Mouse (Mus musculus) mature B cell (primary cell): ENCODE measurements around the gene Sephs2.

Experiments used
- in situ Hi-C: fragments of 300-500 bp; cut with MboI; formaldehyde crosslinking; loops from 2 replicates; pipeline ENCODE4 v1.14.3; 2019

Gene Sephs2

DNA sequence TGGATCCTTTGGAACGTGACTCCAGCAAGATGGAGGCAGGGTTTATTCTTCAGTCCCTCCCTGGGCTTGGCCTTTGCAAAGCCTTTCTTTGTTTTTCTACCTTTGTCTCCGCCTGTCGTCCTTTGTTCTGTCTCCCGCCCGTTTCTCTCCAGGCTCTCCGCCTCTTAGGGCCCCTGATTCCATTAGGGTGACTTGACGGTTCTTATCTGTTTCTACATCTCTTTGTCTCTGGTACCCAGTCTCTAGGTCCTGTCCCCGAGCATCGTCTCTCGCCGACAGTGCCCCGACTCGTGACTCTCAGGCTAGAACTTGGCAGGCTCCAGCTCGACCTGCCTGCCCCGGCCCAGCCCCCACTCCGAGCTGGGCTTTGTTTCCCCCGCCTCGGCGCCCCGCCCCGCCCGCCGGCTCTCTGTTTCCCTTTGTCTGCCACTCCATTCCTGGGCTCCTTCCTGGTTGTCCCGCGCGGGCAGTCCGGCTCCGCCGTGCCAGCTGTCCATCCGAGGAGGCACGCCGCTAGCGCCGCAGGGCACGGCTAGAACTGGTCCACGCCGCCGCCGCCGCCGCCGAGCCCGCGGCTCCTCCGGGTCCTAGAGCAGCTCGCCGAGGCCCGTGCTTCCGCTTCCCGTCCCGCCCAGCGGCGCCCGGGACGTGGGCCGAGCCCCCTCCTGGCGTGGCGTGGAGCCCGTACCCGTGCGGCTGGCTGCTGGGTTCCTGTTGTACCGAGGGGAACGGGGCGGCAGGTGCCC is 41.1 kb downstream of the Sephs2 start, which contains the start of the genes Zfp553 and Sept1:
Gene Zfp553 (plus strand): TSS at position 440 of the 746 bp plus-strand sequence.
Gene Sept1 (minus strand): TSS at position 509 of the 746 bp plus-strand sequence.
- in situ Hi-C loops, result no loop called here

DNA sequence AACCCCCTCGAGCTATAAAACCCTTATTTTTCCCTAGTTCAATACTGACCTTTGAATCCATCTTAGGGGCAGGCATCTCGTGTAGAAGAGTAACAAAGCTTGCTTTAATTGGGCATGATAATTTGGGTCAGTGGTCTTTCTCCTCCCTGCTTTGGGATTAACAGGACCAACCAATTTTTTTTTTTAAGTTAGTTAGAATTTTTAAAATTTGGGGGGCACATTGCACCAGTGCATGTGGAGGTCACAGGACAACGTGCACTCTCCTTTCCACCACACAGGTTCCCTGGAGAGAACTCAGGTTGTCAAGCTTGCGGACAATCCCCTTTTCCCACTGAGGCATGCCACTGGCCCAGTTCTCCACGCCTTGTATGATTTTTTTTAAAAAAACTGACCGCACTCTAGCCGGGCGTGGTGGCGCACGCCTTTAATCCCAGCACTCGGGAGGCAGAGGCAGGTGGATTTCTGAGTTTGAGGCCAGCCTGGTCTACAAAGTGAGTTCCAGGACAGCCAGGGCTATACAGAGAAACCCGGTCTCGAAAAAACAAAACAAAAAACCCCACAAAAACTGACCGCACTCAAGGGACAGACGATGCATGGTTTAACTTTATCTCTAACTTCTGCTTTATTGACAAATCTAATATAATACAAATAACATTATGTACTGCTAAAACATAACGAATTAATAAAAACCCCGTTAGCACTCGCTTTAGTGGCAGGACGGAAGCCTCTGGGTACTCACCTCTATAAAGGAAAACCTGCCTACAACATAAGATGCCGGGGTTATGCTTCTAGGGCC is 41.8 kb downstream of the Sephs2 start:
- in situ Hi-C loops, result no loop called here

DNA sequence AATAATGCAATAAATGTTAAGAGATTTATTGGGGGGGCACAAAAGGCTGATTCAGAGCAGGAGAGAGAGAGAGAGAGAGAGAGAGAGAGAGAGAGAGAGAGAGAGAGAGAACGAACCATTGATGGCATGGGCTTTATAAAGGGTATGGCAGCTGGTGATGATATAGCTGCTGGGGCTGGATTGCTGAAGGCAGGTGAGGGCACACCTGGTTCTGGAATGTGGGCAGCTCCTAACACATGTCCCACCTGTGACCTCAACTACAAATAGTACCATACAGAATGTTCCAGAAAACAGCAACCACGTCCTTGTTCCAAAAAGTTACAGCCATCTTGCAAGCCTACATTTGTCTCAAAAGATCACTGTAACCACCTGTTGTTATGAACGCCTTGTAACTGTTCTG is 42.5 kb downstream of the Sephs2 start:
- in situ Hi-C loops, result no loop called here

DNA sequence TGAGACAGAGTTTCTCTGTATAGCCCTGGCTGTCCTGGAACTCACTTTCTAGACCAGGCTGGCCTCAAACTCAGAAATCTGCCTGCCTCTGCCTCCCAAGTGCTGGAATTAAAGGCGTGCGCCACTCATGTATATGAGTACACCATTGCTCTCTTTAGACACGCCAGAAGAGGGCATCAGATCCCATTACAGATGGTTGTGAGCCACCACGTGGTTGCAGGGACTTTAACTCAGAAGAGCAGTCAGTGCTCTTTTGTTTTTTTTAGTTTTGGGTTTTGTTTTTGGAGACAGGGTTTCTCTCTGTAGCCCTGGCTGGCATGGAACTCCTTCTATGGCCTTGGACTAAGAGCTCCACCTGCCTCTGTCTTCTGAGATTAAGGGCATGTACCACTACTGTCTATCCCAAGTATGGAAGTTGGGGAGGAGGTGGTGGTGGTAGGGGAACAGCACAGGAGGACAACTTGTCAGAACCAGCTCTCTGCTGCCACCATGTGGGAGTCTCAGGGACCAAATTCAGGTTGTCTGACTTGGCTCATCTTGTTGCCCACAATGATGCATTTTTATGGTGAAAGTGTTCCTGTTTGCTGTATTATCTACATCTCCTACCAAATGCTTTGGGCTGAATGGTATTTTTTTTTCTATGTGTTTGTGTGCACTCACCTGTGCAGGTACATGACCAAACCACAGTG is 45.1 kb downstream of the Sephs2 start:
- in situ Hi-C loops, result no loop called here

DNA sequence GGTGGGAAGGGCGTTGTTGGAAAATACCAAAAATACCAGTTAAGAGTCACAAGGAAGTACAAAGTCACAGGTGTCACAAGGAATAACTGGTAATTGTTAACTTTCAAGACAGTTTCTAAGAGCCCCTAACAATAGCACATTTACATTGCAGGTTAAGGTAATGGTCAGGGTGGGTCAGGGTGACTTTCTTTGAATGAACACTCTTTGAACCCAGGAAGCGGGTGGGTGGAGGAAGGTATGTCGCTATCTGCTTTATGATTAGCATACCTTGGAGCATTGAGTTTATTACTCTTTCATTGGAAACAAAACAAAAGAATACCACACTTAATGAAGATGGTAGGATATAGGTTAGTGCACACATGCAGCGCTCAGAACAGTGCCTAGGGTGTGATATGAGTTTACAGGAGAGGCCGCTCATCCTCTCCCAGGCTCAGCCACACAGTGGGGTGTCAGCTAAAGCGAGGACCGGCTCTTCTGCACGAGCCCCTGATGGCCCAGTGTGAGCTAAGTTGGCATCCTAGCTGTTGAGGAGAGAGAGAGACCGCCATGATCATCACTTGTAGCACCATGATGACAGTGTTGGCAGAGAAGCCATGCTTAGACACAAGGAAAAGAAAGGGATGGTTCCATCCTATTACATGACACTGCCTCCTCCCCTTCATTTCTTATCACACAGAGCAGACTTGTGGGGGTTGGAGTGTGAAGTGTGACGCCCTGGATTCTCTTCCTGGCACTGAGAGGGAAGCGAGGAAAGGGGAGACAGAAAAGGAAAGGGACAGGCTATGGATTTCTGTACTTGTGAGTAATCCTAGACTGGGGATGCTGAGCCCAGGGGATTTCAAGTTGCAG is 48.5 kb downstream of the Sephs2 start:
- in situ Hi-C loops, result no loop called here

DNA sequence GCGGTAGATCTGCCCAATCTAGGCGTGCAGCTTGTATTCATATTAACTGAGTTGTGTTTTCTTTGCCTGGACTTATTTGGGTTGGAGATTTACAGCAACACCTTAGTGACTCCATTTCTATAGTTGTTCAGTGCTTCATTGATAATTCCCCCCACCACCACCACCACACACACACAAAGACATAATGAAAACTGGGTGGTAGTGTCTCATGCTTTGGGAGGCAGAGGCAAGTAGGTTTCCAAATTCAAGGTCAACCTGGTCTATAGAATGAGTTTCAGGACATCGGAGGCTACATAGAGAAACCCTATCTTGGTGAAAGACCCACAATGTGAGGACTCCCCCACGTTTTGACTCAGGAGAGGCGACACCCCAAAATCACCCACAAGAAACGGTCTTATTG is 49.2 kb downstream of the Sephs2 start:
- in situ Hi-C loops, result no loop called here

DNA sequence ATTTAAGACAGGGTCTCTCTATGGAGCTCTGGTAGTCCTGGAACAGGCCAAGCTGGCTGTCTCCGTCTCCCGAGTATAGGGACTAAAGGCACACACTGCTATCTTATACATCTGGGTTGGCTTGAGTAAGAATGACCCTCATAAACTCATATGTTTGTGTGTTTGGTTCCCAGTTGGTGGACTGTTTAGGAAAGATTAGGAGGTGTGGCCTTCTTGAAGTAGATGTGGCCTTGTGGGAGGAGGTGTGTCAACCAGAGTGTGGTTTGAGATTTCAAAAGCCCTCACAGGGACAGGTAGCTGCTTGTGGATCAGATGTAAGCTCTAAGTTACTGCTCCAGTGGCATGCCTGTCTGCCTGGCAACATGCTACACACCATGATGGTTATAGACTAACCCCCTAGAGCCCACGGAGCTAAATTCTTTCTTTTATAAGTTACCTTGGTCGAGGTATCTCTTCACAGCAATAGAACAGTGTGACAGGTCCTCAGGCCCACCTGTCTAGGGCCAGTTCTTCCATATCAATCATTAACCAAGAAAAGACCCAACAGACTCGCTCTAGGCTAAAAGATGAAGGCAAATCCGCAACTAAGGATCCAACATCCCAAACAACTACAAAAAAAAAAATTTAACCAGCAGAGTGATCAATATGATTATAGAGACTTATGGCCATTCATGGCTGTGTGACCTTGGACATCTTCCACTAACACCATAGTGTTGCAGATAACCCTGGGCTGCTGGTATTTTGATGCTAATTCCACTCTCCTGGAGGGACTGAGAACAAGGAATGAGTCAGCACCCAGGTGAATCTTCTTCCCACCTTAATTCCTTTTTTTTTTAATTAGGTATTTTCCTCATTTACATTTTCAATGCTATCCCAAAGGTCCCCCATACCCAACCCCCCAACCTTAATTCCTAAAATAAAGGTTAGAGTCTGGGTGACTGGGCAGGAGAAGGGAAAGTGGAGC is 50.1 kb downstream of the Sephs2 start:
- in situ Hi-C loops, result no loop called here

DNA sequence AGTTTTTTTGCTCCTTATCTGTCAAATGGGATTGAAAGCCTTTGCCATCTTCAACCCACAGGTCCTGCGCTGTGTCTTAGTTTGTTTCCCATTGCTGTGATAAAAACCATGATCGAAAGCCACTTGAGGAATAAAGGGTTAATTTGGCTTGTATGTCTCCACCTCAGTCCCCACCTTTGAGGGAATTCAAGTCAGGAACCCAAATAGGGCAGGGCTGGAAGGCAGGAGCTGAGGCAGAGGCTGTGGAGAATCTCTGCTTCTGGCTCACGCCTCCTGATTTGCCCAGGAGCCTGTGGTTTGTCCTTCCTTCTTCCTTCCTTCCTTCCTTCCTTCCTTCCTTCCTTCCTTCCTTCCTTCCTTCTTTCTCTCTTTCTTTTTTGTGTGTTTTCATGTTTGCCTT is 50.7 kb downstream of the Sephs2 start:
- in situ Hi-C loops, result no loop called here
